Mouse (Mus musculus) urinary bladder, postnatal 14 days (tissue): ENCODE results near the gene Gm10272.
A peak's percentile ranks its signal among the peaks of the same experiment; 100 is the strongest.
"Not testable (repeated sequence)": the region's sequence is repeated elsewhere in the genome, so short reads cannot be mapped to it uniquely, and the experiment has no call there.

Source experiments
- DNase-seq: peaks from one replicate; pipeline ENCODE4 v3.0.0; 2021; ENCODE audit warnings: low spot score

Gm10272 gene

DNA sequence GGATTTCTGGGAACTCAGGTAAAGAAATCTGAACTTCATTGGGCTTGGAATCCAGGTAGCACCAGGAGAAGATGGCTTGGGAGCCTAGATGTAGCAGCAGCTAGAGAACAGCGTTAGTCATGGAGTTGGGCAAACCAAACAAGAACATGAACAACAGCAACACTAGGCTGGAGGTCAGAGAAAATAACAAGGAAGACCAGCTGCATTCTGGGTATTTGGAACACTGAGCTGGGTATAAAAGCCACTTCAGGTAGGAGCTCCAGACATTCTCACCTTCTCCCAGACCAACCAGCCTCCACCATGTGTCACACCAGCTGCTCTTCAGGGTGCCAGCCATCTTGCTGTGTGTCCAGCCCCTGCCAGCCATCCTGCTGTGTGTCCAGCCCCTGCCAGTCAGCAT is at the start of gene Gm10272:
Gene Gm10272, plus strand, starts transcription at position 301 of the 400 bp plus-strand sequence.
- no peak for DNase-seq

DNA sequence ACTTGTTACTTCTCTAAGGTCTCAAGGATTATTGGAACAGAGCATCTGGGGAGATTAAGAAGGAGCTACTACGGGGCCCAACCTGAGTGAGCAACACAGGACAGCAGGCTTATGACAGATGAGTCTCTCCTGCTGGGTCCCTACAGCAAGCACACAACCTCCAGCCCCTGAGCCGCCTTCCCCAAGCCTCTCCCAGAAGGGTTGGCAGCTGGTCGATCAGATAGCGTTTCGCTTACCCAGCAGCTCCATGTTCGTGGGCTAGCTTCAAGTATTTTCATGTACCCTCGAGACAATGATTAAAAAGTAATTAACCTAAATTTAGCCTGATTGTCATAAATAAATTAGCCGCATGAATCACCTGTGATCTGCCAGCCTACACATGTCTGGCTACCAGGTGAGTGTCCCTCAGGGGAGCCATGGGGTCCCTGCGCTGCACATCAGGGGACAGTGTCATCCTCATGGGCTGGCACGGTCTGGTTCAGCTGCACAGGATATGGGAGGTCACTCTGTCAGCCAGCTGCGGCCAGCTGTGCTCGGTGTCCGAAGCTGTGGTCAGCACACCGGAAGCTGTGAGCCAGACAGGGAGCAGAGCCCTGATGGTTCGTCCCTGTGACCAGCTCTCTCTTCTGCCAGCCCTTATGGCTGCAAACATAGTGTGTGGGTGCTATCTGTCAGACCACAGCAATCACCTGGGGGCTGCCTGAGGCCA is 48.0 kb upstream of the Gm10272 start:
- DNase-seq: peak; percentile 36

DNA sequence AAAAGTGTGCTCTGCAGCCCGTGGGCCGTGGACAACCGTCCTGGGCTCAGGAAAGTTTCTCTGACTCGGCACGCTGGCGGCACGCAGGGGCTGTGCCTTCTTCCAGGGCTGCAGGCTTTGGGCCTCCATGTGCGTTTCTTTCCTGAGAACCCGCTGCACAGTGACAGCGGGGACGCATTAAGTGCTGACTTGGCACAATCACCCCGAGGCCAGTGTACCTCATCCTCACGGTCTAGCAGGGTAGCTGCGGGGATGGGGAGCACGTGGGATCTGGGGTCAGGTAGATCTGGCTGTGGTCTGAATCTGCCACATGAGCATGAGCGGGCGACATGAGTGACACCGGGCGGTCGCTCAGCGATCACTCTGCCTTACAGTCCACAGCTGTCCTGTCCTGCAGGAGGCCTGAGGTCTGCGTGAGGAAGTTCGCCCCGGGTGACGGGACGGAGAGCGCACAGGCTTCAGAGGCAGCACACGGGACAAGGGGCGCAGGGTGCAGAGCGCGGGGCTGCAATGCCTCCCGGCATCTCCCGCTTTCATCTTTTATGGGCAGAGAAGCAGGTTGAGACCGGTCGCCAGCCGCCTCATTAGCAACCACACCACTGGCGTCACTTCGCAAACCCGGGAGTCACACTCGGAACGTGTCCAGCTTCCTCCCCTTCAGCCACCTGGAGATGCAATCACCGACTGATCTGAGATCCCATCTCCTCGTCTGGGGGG is 42.3 kb upstream of the Gm10272 start:
- no peak for DNase-seq

DNA sequence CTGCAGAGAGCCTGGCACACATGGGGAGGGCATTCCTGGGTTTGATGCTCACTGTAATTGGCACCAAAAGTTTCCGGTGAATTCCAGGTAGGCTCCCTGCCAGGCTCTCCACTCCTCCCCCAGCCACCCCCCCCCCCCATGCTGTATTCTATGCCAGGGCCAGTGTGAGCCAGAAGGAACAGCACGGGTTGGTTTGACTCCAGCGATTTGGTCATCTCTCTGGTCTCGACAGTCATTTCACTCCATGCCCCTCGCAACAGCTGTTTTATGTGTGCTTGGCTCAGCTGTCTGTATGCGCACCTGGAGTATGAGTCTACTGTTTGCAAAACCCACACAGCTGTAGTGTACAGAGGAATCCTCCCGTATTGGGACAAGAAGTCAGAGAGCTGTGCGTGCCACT is 40.1 kb upstream of the Gm10272 start:
- no peak for DNase-seq

GRCm38 (mm10) chr10:77667402-77667801 is 39.0 kb upstream of the Gm10272 start:
- no peak for DNase-seq

GRCm38 (mm10) chr10:77670710-77671109 is 35.7 kb upstream of the Gm10272 start:
- DNase-seq: no peak

GRCm38 (mm10) chr10:77671519-77671918 is 34.9 kb upstream of the Gm10272 start:
- DNase-seq: no peak

DNA sequence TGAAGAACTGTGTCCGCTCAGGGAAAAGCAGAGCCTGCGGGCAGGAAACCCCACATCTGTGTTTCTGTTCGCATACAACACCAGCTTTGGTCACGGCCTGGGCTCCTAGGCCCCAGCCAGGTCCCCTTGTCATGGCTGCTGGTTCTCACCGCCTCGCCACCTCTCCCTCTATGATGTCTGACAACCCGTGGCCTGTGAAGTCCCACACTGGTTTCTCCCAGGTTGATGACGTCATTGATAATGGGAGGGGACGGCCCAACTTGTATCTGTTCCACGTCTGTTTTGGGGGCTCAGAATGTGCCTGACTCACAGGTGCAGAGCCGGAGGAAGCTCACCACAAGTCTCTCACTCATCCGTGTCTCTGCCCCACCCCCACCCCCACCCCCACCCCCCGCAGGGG is 32.7 kb upstream of the Gm10272 start:
- DNase-seq: no peak

- no peak for DNase-seq
Measured at GRCm38 (mm10) chr10:77677562-77677961, 28.9 kb upstream of the Gm10272 start.

GRCm38 (mm10) chr10:77682994-77683393 is 23.4 kb upstream of the Gm10272 start:
- no peak for DNase-seq

DNA sequence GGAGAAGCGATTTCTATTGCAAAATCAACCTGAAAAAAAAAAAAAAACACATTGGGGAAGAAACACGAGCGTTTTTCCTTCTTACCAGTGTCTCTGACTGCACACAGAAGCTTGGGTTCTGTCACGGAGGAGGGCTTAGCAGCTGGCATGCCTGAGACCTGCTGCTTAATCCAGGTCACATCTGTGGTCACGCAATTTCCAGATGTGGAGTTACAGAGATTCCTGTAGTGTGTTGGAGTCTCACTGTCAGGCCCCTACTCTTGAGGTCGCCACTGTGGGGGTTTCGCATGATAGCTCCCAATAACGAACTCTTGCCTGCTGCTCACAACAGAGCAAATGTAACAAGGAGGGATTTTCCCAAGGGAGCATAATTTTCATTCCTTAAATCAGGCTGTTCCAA is 22.2 kb upstream of the Gm10272 start:
- DNase-seq: no peak

DNA sequence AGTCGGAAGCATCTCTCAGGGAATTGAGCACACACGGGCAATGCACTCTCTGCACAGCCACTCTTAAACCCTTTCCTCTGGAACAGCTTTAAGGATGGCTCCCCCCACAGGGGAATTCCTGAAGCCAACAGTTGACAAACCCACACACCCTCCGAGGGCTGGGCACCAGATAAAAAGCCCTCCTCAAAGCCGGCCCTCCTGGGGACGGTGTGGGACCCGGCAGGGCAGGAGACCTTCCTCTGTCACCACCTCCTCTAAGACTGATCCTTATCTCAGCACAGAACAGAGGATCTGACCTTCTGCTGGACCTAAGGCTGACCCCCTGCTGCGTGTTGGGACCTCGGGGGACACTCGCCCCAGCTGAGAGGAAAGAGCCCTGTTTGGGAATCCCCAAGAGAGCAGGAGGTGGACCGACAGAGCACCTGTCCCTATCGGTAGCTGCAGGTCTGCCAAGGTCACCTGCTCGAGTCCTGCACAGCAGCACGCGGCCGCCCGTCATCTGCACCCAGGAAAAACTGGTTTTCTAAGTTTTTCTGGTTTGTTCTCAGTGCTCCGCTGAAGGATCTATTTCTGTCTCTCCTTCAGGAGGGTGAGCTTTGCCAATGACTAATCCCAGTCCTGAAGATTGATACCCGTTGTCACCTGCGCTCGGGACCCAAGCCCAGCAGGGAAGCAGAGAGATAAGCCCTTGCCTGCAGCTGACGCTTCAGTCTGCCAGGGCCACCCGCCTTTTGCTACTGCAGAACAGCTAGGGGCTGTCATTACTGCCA is 20.3 kb upstream of the Gm10272 start, which contains the start of gene Tspear:
Gene Tspear, plus strand, starts transcription at position 675 of the 770 bp plus-strand sequence.
- DNase-seq: peak; percentile 70

- no peak for DNase-seq
Measured at GRCm38 (mm10) chr10:77687021-77687420, 19.4 kb upstream of the Gm10272 start.

DNA sequence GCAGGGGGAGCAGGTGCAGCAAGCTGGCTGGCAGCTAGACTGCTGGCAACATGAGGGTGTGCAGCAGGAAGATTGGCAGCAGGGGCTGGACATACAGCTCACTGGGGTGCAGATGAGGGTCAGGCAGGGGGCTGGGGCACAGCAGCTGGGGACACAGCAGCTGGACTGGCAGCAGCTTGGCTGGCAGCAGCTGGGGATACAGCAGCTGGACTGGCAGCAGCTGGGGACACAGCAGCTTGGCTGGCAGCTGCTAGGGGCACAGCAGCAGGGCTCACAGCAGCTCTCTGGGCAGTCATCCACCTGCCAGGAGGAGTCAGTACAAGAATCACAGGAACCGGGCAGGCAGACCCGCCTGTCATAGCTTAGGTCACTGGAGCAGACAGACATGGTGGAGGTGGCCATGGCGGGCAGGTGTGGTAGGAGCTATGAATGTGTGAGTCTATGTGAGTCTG is 16.0 kb upstream of the Gm10272 start, which contains the start of gene Gm19402:
Gene Gm19402, minus strand, starts transcription at position 402 of the 452 bp plus-strand sequence.
- not testable (repeated sequence) for DNase-seq

GRCm38 (mm10) chr10:77697133-77697532 is 9.3 kb upstream of the Gm10272 start, which contains the start of gene Gm9508:
Gene Gm9508 (minus strand): TSS chr10:77697233.
- no peak for DNase-seq

GRCm38 (mm10) chr10:77709831-77710230 is 3.4 kb downstream of the Gm10272 start:
- no peak for DNase-seq

- not testable (repeated sequence) for DNase-seq
Measured at GRCm38 (mm10) chr10:77711157-77711556, 4.7 kb downstream of the Gm10272 start, which contains the start of gene Gm10024. Gene Gm10024 (plus strand): TSS chr10:77711457.

GRCm38 (mm10) chr10:77713734-77714133 is 7.3 kb downstream of the Gm10272 start:
- DNase-seq: no peak

GRCm38 (mm10) chr10:77715507-77715906 is 9.1 kb downstream of the Gm10272 start, which contains the start of gene Gm10142:
Gene Gm10142 (plus strand): TSS chr10:77715807.
- DNase-seq: no peak

- not testable (repeated sequence) for DNase-seq
Measured at GRCm38 (mm10) chr10:77720299-77720698, 13.9 kb downstream of the Gm10272 start, which contains the start of gene Krtap12-1. Gene Krtap12-1 (plus strand): TSS chr10:77720599.

DNA sequence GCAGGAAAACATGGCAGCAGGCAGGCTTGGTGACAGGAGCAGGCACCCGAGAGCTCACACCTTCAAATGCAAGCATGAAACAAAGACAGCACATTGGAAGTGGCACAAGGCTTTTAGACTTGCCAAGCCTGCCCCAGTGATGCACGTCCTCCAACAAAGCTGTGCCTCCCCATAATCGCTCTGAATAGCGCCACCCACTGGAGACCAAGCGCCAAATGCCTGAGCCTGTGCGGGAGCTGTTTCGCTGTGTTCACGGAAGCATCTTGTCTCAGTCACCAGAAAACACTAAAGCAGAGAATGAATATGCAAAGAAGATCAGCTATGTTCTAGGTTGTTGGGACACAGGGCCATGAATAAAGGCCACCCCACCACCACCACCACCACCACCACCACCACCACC is 18.4 kb downstream of the Gm10272 start:
- DNase-seq: no peak

GRCm38 (mm10) chr10:77726186-77726585 is 19.8 kb downstream of the Gm10272 start, which contains the start of gene Gm10100:
Gene Gm10100 (plus strand): TSS chr10:77726486.
- DNase-seq: no peak
